Mouse (Mus musculus) thymus, adult 18-20 months (tissue): ENCODE measurements around the gene Rgl2.
A peak's percentile ranks its signal among the peaks of the same experiment; 100 is the strongest.

Experiments
- DNase-seq, 2 experiments: peaks; one replicate each; pipeline ENCODE4 v3.0.0; 2022; ENCODE audit warnings: mixed read lengths in 2 of 2

Rgl2 gene

GRCm38 (mm10) chr17:33909077-33909868 lies 20.1 kb upstream of the Rgl2 start, which contains the start of gene Daxx:
Gene Daxx, plus strand, starts transcription at chr17:33909414.
- DNase-seq: peak; percentile 98

DNA sequence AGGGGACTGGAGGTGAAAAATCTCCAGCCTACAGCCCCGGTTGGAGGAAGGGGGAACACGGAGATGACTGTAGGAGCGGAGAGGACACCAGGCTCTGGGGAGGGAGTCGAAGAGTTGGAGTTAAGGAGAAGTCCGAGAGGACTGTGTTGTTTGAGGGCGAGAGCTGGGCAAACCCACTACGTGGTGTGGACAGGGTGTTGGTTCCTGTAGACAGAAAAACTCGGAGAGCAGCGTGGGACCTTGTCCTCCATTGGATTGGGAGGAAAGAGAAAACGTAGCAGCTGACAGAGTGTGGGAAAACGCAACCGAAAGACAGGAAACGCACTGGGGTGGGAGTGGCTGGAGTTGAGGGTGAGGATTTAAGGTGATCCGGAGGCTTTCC lies 19.5 kb upstream of the Rgl2 start:
- DNase-seq: peak in 1 of 2 experiments; percentile 55

GRCm38 (mm10) chr17:33910346-33911051 lies 18.8 kb upstream of the Rgl2 start:
- DNase-seq: no peak

- no peak for DNase-seq
These were observed 18.1 kb upstream of the Rgl2 start for GRCm38 (mm10) chr17:33911052-33911812.

- no peak for DNase-seq
These were observed 17.4 kb upstream of the Rgl2 start for GRCm38 (mm10) chr17:33911813-33912414.

DNA sequence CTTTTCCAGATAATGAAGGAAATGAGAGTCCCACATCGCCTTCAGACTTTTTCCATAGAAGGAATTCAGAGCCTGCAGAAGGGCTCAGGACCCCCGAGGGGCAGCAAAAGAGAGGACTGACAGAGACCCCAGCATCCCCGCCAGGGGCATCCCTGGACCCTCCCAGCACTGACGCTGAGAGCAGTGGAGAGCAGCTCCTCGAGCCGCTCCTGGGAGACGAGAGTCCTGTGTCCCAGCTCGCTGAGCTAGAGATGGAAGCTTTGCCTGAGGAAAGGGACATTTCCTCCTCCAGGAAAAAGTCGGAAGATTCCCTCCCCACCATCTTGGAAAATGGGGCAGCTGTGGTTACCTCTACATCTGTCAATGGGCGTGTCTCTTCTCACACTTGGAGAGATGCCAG lies 16.1 kb upstream of the Rgl2 start:
- no peak for DNase-seq

DNA sequence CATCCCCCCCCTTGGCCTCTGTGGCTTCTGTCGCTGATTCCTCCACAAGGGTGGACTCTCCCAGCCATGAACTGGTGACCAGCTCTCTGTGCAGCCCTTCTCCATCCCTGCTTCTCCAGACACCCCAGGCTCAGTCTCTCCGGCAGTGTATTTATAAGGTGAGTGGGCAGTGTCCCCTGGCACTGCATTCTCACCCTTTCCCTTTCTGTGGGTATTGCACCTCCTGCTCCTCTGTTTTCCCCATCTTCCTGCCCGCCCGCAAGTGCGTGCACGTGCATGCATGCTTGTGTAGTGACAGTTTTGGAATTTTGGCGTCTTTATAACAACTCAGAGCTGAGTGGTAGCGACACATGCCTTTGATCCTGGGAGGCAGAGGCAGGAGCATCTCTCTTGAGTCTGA lies 15.4 kb upstream of the Rgl2 start:
- DNase-seq: no peak

GRCm38 (mm10) chr17:33914969-33915391 lies 14.4 kb upstream of the Rgl2 start:
- no peak for DNase-seq

DNA sequence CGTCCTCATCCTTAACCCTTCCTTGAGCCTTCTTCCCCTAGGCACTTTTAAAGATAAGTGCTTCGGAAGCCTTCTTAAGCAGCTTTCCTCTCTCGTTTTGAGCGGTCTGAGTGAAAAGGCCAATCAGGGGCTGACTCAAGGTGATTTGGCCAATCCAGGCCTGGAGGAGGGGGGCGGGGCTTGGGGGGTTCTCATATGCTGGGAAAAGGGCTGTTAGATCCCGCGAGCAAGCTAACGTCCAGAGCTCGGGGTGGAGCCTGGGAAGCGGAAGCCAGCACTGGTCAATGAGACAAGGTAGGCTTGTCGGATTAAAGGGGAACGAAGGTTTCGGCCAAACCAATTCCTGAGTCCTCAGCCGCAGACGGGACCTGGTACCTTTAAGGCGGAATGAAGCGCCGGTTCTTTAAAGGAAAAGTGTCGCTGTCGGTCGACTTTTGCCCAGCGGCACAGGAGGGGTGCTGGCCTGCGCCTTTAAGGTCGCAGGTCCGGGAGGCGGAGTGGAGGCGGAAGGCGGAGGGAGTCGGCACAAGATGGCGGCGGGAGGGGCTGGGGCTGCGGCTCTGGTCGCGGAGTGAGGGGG lies 13.6 kb upstream of the Rgl2 start, which contains the start of the genes Tapbp and Zbtb22:
Tapbp (plus strand) TSS at position 229 of the 580 bp plus-strand sequence.
Zbtb22 (plus strand) TSS at position 234 of the 580 bp plus-strand sequence.
- peak; percentile 89 to 93 for DNase-seq

GRCm38 (mm10) chr17:33916294-33916693 lies 13.0 kb upstream of the Rgl2 start:
- DNase-seq: peak; percentile 52 to 67

DNA sequence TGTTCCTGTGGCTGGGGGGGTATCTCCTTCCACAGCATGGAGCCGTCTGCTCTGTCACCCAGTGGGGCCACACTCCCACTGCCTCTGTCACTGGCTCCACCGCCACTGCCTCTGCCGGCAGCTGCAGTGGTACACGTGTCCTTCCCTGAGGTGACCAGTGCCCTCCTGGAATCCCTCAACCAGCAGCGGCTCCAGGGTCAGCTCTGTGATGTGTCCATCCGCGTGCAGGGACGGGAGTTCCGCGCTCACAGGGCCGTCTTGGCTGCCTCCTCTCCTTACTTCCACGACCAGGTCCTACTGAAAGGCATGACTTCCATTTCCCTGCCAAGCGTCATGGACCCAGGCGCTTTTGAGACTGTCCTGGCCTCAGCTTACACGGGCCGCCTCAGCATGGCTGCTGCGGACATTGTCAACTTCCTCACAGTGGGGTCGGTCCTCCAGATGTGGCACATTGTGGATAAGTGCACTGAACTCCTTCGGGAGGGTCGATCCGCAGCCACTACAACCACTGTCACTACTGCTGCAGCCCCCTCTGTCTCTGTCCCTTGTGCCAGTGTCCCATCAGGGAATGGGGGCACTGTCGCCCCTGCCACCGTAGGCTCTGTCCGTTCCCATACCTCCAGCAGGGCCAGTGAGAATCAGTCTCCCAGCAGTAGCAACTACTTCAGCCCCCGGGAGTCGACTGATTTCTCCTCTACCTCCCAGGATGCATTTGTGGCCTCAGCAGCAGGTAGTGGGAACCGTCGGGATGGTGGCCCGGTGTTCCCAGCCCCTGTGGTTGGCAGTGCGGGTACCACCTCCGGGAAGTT lies 12.3 kb upstream of the Rgl2 start:
- no peak for DNase-seq

DNA sequence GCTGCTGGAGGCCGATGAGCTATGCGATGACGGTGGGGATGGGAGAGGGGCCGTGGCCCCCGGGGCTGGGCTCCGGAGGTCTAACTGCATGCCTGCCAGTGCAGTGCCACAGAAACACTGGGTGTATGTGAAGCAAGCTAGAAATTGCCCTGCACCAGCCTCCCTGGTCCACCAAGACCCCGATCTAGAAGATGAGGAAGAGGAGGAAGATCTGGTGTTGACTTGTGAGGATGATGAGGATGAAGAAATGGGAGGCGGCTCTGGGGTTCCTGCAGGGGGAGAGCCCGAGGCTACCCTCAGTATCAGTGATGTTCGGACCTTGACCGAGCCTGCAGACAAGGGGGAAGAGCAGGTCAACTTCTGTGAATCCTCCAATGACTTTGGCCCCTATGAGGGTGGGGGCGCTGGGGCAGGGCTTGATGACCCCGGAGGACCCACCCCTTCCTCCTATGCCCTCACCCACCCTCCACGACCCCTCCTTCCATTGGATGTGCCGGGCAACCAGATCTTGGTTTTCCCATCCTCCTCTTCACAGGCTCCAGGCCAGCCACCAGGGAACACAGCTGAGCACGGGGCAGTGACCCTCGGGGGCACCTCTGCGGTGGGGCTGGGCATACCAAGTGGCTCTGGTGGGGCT lies 11.6 kb upstream of the Rgl2 start:
- DNase-seq: no peak

DNA sequence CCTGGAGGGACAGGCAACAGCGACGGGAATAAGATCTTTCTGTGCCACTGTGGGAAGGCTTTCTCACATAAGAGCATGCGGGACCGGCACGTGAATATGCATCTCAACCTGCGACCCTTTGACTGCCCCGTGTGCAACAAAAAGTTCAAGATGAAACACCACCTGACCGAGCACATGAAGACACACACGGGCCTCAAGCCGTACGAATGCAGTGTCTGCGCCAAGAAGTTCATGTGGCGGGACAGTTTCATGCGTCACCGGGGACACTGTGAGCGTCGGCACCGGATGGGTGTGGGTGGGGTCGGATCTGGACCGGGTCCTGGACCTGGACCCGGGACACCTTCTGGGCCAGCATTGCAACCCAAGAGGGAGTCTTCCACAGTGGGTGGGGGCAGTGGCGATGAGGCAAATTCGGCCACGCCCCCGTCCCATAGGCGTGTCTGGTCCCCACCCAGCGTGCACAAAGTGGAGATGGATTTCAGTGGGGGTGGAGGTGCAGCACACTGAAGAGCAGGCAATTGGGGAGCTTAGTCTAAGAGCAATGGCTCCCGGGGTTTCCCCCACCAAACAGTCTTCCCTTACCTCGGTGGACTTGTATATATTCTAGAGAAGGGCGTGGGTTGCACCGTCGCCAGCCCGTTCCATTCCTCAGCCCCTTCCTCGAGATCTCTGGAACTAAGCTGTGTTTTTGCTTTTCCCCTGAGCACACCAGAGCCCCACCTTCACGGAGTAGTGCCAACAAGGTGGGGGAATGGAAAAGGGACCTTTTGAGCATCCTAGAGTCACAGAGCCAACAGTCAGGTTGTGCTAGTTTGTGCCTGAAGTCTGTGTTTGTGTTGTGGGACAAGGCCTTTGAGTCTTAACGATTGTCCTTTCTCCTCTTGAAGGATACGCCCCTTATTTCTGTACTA lies 10.8 kb upstream of the Rgl2 start:
- peak in 1 of 2 experiments; percentile 11 for DNase-seq

GRCm38 (mm10) chr17:33919351-33920281 lies 9.7 kb upstream of the Rgl2 start:
- peak; percentile 64 to 79 for DNase-seq

DNA sequence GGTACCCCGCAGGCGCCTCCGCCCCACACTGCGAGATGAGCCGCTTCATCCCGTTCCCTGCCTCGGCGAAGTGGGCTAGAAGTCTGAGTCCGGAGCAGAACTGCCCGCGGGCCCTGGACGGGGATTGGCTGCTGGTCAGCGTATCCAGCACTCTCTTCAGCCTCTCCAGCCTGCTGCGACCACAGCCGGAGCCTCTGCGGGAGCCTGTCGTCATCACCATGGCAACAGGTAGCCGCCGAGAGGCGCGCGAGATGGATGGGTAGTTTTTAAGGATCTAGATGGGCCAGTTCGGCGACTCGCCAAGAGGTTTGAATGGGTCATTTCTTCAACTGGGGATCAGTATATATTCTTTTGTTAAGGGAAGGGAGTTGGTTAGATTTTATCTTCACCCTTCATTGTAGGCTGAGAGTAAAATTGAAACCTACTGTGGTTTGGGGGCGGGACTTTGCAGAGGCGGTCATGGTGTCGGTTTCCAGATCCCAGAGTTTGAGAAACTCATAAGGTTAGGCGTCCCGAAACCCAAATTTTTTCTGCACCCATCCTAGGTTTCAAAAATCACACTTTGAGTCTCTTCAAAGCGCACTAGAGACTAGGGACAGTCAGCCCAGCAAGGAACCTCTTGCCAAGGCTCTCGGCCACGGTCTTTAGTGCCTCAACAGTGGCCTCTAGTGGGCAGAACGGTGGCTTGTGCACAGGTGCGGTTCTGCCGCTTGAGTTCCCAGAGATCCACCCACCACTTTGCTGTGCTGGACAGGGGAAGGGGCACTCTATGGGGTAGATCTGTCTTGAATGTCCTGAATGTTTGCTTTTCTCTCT lies 8.9 kb upstream of the Rgl2 start:
- DNase-seq: peak; percentile 65 to 76

DNA sequence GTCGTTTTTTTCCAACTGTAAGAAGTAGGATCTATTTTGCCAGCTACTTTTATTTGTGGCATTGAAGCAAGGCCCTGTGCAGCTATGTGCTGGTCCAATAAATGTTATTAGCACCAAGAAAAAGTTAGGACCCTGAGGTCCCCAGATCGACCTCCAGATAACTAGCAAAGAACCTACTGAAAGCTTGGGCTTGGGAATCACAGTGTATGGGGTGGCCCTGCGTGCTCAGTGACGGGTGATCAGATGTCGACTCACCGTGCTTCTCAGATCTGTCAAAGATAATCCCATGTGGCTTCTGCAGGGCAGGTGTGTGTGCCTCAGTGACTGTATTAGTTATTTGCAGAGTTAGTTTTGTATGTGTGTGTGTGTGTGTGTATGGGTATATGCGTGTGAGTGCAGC lies 8.0 kb upstream of the Rgl2 start:
- DNase-seq: no peak

DNA sequence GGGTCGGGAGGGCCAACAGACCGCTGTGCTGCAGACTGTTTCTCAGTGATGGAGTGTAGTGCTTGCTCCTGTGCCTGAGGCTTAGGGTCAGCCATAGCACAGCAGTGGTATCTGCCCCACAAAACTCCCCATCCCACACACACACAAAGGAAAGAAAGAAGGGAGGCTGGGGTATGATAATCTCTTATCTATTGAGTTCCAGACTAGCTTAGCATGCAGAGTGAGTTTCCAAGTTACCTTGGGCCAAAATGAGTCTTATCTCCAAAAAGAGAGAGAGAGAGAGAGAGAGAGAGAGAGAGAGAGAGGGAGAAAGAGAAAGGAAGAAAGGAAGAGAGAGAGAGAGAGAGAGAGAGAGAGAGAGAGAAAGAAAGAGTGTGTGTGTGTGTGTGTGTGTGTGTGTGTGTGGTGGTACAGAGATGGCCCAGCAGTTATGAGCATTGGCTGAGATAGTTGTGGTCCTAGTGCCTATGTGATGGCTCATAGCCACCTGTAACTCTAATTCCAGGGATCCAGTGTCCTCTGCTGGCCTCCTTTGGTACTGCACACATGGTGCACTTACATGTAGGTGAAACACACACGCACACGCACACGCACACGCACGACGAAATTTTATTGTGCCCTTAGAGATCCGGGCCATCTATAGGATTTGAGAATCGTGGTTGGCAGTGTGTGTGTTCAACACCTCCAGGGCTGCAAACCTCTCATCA lies 4.6 kb upstream of the Rgl2 start:
- DNase-seq: no peak
